Mouse (Mus musculus): ENCODE data around the gene Spats2. TPM values are rescaled to one million over a fixed set of nuclear protein-coding genes. Genes with fewer than 3 reads are reported as not detected.
"Not testable (repeated sequence)": the region's sequence is repeated elsewhere in the genome, so short reads cannot be mapped to it uniquely, and the experiment has no call there.

The Spats2 gene
- 25.4 TPM for polyA plus RNA-seq (2012; fragmentation: generic; extraction: Trizol)
- long read RNA-seq, experiment 1, partial matches to known transcripts, result 10 of 16 reads
- long read RNA-seq, experiment 1, other reads (novel, unspliced or antisense), result 2 of 16 reads
- long read RNA-seq, experiment 2, transcript Spats2-201 (13 exons, 3,096 nt), result major isoform, 86 of 116 reads
- long read RNA-seq, experiment 2, partial matches to known transcripts, result 6 of 116 reads
- long read RNA-seq, experiment 2, other reads (novel, unspliced or antisense), result 24 of 116 reads

DNA sequence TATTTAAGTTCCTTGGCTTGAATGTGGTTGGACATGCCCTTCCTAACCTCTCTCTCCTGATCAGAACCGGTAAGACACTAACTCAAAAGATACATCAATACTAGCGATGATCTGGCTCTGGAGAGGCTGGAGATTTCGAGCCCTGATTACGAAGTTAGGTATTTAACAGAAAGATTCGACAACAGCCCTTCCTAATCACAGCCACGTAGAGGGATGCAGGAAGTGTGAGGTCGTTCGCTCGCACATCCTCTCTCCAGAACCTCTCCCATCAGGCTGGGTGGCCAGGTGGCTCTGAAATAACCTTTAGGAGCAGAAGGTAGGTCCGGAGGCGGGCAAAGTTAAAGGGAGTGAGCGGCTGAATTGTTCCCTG lies at the start of gene Spats2:
Gene Spats2 (plus strand): TSS at position 206 of the 370 bp plus-strand sequence.
- Histone ChIP-seq H3K4me3 (ENCODE audit: insufficient read depth, poor library complexity, severe bottlenecking) (peak within 1 kb of the TSS; percentile 96), H3ac (ENCODE audit: control insufficient read depth, insufficient read length, low read depth) (peak within 1 kb of the TSS; percentile 80), H3K36me3 (ENCODE audit: control insufficient read depth, insufficient read depth) (no peaks in the 10 kb centered on the region), H3K79me2 (ENCODE audit: control insufficient read depth, insufficient read depth) (peaks cover 42% of the 10 kb centered on the region), H3K27me3 (ENCODE audit: control insufficient read depth, insufficient read depth, insufficient read length) (no peaks in the 10 kb centered on the region), H3K79me3 (ENCODE audit: low read depth) (peaks cover 16% of the 10 kb centered on the region)
- TF ChIP-seq USF1 (IDR thresholded peaks at IDR 0.05; ENCODE audit: low read depth) (no peak), MYOG (IDR thresholded peaks at IDR 0.05; ENCODE audit: control insufficient read depth, extremely low read depth, insufficient read length) (no peak), MYOD1 (IDR thresholded peaks at IDR 0.05; ENCODE audit: control insufficient read depth, insufficient read length, low read depth) (no peak)

DNA sequence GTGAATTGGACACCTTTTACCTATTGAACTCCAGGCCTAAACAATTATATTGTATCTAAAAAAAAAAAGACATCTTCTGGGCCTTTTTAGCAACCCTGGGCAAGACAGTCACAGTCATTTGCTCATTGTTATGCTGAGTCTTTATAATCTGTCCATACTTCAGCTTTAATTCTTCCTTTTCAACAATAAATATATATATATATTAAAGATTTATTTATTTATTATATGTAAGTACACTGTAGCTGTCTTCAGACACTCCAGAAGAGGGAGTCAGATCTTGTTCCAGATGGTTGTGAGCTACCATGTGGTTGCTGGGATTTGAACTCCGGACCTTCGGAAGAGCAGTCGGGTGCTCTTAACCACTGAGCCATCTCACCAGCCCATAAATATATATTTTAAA lies 49.7 kb upstream of the Spats2 start:
- H3K36me3 ChIP-seq (ENCODE audit: control insufficient read depth, insufficient read depth), result peaks cover 46% of the 10 kb centered on the region
- not testable (repeated sequence) for H3K27me3 ChIP-seq (ENCODE audit: control insufficient read depth, insufficient read depth, insufficient read length)
- H3K4me3 ChIP-seq (ENCODE audit: insufficient read depth, poor library complexity, severe bottlenecking), result peak overlapping the region; percentile 76
- peak overlapping the region; percentile 82 for H3ac ChIP-seq (ENCODE audit: control insufficient read depth, insufficient read length, low read depth)
- peaks cover 20% of the 10 kb centered on the region for H3K79me3 ChIP-seq (ENCODE audit: low read depth)
- H3K79me2 ChIP-seq (ENCODE audit: control insufficient read depth, insufficient read depth), result peaks cover 42% of the 10 kb centered on the region

DNA sequence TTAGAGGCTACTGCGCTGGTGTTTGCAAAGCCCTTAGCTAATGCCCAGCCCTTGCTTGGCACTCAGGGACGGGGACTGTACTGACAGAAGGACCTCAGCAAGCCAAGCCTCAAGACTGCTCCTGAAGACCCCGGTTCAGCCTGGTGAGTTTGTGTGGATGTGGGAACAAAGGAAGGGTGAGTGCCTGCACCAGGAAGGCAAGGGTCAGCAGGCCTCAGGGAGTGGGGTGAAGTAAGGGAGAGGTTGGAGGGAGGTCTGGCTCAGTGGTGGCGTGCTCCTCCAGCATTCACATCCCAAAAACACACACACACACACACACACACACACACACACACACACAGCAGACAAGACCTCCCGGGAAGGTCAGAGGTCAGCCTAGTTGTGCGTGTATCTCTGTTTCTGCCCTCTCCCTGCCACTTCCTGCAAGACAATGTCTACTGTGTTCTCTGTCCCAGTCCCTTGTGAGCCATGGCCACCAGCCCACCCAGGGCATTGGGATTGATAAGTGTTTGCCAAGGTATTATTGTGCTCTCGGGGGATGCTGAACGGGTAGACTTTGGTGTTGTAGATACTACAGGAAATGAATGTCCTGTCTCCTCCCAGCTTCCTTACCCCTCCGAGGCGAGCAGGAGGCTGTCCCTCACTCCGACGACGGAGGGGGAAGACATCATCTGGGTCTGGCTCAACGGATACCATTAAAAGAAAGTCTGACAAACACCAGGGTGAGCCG lies 47.4 kb upstream of the Spats2 start:
- Histone ChIP-seq H3K36me3 (ENCODE audit: control insufficient read depth, insufficient read depth) (peaks cover 64% of the 10 kb centered on the region), H3K27me3 (ENCODE audit: control insufficient read depth, insufficient read depth, insufficient read length) (no peaks in the 10 kb centered on the region), H3K79me3 (ENCODE audit: low read depth) (peaks cover 20% of the 10 kb centered on the region), H3ac (ENCODE audit: control insufficient read depth, insufficient read length, low read depth) (no peak overlapping the region), H3K4me3 (ENCODE audit: insufficient read depth, poor library complexity, severe bottlenecking) (no peak overlapping the region), H3K79me2 (ENCODE audit: control insufficient read depth, insufficient read depth) (peaks cover 42% of the 10 kb centered on the region)
- TF ChIP-seq MYOD1 (IDR thresholded peaks at IDR 0.05; ENCODE audit: control insufficient read depth, insufficient read length, low read depth) (no peak), FOSL1 (IDR thresholded peaks at IDR 0.05; ENCODE audit: insufficient read depth, low read length, poor library complexity, severe bottlenecking) (no peak), MAX (IDR thresholded peaks at IDR 0.05) (no peak), CEBPB (IDR thresholded peaks at IDR 0.05; ENCODE audit: low read depth) (no peak)

DNA sequence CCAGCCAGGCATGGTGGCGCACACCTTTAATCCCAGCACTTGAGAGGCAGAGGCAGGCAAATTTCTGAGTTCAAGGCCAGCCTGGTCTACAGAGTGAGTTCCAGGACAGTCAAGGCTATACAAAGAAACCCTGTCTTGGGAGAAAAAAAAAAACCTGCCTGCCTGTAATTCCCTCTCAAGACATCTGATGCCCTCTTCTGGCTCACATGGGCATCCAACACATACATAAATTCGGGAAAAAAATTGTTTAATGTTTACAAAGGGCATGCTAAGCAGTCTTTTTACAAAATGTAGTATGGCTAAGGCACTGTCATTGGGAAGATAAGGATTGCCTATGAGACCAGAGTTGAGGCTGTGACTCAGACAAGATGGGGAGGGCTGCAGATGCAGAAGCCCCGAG lies 45.9 kb upstream of the Spats2 start:
- no peak overlapping the region for H3K4me3 ChIP-seq (ENCODE audit: insufficient read depth, poor library complexity, severe bottlenecking)
- peaks cover 40% of the 10 kb centered on the region for H3K79me2 ChIP-seq (ENCODE audit: control insufficient read depth, insufficient read depth)
- no peak overlapping the region for H3ac ChIP-seq (ENCODE audit: control insufficient read depth, insufficient read length, low read depth)
- peaks cover 73% of the 10 kb centered on the region for H3K36me3 ChIP-seq (ENCODE audit: control insufficient read depth, insufficient read depth)
- no peaks in the 10 kb centered on the region for H3K27me3 ChIP-seq (ENCODE audit: control insufficient read depth, insufficient read depth, insufficient read length)
- TF ChIP-seq CTCF (IDR thresholded peaks at IDR 0.05; ENCODE audit: control insufficient read depth, insufficient read depth, insufficient read length) (no peak), USF1 (IDR thresholded peaks at IDR 0.05; ENCODE audit: low read depth) (no peak), MAX (IDR thresholded peaks at IDR 0.05) (no peak), MYOD1 (IDR thresholded peaks at IDR 0.05; ENCODE audit: control insufficient read depth, insufficient read length, low read depth) (no peak), MYOG (IDR thresholded peaks at IDR 0.05; ENCODE audit: control insufficient read depth, extremely low read depth, insufficient read length) (no peak), FOSL1 (IDR thresholded peaks at IDR 0.05; ENCODE audit: insufficient read depth, low read length, poor library complexity, severe bottlenecking) (no peak), CEBPB (IDR thresholded peaks at IDR 0.05; ENCODE audit: low read depth) (no peak)
- peaks cover 20% of the 10 kb centered on the region for H3K79me3 ChIP-seq (ENCODE audit: low read depth)

DNA sequence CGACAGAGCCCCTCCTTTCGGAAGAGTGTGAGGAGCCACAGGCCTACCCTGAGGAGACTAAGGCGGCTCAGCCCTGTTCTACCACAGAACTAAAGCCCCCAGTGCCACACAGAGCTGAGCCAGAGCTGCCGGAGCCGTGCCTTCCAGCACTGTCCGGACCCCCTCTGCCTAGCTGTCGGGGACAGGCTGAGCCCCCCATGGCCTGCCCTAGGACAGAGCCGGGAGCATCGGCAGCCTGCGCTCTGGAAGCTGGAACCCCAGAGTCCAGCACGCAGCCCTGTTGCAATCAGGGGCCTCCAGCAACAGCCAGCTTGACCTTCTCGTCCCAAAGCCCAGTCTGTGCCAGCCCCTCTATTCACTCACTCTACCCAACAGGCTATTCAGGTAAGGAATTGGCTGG lies 43.4 kb upstream of the Spats2 start:
- H3K4me3 ChIP-seq (ENCODE audit: insufficient read depth, poor library complexity, severe bottlenecking), result no peak overlapping the region
- H3ac ChIP-seq (ENCODE audit: control insufficient read depth, insufficient read length, low read depth), result no peak overlapping the region
- H3K79me3 ChIP-seq (ENCODE audit: low read depth), result peaks cover under 1% of the 10 kb centered on the region
- peaks cover 15% of the 10 kb centered on the region for H3K79me2 ChIP-seq (ENCODE audit: control insufficient read depth, insufficient read depth)
- no peaks in the 10 kb centered on the region for H3K27me3 ChIP-seq (ENCODE audit: control insufficient read depth, insufficient read depth, insufficient read length)
- no peak for TF ChIP-seq FOSL1 (IDR thresholded peaks at IDR 0.05; ENCODE audit: insufficient read depth, low read length, poor library complexity, severe bottlenecking)
- TF ChIP-seq MYOD1 (IDR thresholded peaks at IDR 0.05; ENCODE audit: control insufficient read depth, insufficient read length, low read depth), result no peak
- no peak for TF ChIP-seq MAX (IDR thresholded peaks at IDR 0.05)
- H3K36me3 ChIP-seq (ENCODE audit: control insufficient read depth, insufficient read depth), result peaks cover 64% of the 10 kb centered on the region

DNA sequence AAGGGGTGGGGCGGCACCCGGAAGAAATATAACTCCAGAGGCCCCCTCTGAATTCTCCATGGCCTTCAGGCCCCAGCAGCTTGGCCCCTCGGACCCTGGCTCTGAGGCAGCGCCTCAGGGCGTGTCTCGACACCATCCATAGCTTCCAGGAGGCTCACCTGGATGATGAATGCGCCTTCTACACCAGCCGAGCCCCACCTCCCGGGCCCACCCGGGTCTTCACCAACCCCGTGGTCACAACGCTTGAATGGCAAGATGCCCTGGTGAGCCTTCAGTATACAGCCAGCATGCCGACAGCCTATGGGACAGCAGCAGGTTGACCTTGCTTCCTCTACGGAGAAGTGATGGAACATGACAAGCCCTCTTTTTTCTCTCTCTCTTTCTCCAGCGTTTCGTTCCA lies 42.9 kb upstream of the Spats2 start:
- Histone ChIP-seq H3K36me3 (ENCODE audit: control insufficient read depth, insufficient read depth) (peaks cover 59% of the 10 kb centered on the region), H3ac (ENCODE audit: control insufficient read depth, insufficient read length, low read depth) (no peak overlapping the region), H3K4me3 (ENCODE audit: insufficient read depth, poor library complexity, severe bottlenecking) (no peak overlapping the region), H3K79me3 (ENCODE audit: low read depth) (no peaks in the 10 kb centered on the region), H3K27me3 (ENCODE audit: control insufficient read depth, insufficient read depth, insufficient read length) (no peaks in the 10 kb centered on the region), H3K79me2 (ENCODE audit: control insufficient read depth, insufficient read depth) (peaks cover 10% of the 10 kb centered on the region)
- TF ChIP-seq MYOG (IDR thresholded peaks at IDR 0.05; ENCODE audit: control insufficient read depth, extremely low read depth, insufficient read length), result no peak
- TF ChIP-seq USF1 (IDR thresholded peaks at IDR 0.05; ENCODE audit: low read depth), result no peak
- TF ChIP-seq FOSL1 (IDR thresholded peaks at IDR 0.05; ENCODE audit: insufficient read depth, low read length, poor library complexity, severe bottlenecking), result no peak
- TF ChIP-seq MYOD1 (IDR thresholded peaks at IDR 0.05; ENCODE audit: control insufficient read depth, insufficient read length, low read depth), result no peak
- TF ChIP-seq CEBPB (IDR thresholded peaks at IDR 0.05; ENCODE audit: low read depth), result no peak
- no peak for TF ChIP-seq CTCF (IDR thresholded peaks at IDR 0.05; ENCODE audit: control insufficient read depth, insufficient read depth, insufficient read length)
- no peak for TF ChIP-seq MAX (IDR thresholded peaks at IDR 0.05)

All from C2C12 (cell line).